Mouse (Mus musculus) Muller cell, postnatal 12 days (primary cell): ENCODE results near the gene Zfp423.
A peak's percentile ranks its signal among the peaks of the same experiment; 100 is the strongest.

Experiments
- DNase-seq: peaks from one replicate; pipeline ENCODE4 v3.0.0-alpha.2; 2015; ENCODE audit errors: inconsistent ontology term

The Zfp423 gene

GRCm38 (mm10) chr8:87665337-87665736 is 294.1 kb downstream of the Zfp423 start:
- no peak for DNase-seq

DNA sequence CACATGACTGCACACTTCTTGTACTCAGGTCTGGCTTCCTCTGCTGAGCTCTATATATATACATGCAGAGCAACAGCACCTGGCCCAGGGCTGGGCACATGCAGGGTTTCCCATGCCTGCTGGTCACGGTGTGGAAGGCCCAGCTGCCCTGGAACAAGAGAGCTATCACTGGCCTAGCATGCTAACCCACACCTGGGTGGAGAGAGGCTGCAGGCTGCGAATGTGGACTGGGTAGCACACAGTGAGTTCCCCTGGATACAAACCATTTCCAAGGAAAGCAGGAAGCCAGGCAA is 295.2 kb downstream of the Zfp423 start:
- DNase-seq: no peak

DNA sequence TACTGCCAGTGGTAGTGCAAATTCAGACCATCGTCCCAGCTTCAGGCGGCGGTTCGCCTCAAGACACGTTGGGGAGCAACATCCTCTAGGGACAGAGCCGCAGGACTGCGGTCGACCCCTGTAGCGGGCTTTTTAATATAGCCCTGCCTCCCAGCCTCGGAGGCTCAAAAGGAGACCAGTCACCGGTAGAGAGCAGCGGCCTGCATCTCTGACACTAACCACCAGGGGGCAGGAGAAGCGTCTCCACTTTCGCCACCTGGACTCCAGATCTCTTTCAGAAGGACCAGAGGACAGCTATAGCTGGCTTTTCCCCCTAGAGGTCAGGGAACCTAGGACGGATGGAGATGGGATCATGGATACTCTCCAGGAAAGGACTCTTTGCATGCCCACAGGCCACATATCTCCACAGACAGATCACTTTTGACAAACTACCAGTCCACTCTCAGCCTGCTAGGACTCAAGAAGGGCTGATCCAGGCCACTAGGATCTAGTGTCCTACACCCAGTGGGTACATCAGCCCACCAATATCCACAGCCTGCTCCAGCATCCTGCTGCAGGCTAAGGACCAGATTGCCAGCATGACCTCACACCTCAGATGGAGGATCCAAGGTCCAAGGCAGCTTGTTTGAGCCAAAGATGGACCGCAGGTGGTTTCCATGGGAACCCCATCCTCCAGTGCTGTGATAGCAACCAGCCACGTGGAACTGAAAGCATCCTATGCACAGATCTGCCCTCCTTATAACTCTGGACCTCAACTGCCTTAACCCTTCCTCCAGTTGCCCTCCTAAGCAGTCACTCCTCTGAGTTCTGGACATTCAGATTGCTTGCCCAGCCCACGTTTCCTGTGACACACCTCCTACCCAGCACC is 295.8 kb downstream of the Zfp423 start:
- peak; percentile 70 for DNase-seq

DNA sequence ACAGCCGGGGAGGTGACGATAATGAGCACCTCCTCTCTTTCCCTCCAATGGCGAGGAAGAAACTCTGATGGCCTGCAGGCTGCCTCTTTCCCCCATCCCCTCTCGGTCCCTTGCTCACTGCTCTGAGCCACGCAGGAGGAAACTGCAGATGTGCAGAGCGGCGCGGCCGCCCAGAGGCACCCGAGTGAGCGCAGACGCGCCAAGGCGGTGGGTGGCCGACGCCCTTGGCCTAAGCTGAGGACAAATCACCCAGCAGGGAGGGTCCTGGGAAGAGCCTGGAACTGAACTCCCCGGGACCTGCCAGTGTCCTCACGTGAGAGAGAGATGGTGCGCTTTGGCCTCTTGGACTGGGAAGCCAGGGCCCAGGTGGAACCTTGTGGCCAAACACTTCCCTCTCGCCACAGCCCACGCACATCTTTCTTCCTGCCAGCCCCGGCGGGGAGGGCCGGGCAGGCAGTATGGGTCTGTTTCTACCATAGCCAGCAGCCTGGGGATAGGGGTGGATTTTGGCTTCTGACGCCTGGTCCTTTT is 296.5 kb downstream of the Zfp423 start:
- DNase-seq: peak; percentile 56

DNA sequence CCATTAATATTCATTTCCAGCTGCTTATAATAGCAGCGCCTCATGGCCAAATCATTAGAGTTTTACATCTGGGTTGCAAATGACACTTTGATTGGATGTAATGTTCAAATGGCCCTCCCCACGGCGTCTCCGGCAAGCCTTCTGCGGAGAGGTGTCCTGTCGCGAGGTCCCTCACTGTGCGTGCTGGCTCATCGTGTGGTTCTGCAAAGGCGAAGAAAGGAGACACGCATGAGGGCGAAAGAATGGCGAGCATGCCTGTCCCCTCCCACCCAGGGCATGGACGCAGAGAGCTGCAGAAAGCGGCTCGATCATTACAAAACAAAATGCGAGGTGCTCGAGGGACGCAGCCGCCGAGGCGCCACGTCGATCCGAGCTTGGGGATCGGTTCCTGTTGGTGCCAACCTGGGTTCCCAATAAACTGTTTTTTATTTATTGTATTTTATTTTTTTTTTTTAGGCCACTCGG is 297.1 kb downstream of the Zfp423 start:
- peak; percentile 56 for DNase-seq

DNA sequence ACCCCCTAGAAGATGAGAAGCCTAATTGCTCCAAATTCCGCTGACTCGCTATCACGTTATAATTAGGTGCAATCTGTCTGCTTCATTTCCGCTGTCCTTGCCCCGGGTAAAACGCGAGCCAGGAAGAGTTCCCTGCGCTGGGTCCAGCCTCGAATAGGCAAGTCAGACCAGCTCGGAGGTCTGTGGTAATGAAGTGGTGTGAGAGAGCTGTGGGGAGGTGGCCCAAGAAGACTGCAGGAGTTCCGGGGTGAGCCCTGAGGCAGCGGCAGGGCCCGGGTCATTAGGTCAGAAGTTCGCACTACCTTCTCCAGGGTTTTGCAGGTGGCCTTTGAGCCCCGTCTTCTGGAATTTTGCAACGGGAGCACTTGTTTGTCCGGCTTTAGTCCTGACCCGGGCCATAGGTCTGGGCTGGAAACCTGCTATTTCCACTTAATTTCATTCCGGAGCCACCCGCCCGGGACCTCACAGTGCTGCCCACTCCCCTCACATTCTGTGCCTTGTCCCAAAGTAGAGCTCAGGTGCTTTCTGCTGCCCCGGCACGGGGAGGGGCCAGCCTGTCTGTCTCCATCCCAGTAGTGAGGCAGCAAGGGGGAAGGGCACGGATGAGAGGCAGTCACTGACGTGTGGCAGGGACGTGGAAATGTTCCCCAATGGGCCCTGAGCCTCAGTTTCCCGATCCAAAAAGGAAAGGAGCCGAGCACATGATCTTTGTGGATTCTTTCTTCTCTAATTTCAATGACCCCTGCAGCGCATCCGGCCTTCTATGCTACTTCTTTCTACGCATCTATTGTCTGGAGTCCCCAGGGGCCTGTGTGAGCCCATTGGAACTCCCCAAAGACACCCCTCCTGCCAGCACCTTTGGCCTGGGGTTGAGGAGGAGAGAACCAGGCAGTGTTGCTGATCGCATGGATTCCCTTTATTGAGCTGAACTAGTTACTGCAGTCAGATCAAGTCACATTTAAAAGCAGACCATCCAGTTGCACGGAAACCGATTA is 298.2 kb downstream of the Zfp423 start:
- DNase-seq: peak; percentile 35

DNA sequence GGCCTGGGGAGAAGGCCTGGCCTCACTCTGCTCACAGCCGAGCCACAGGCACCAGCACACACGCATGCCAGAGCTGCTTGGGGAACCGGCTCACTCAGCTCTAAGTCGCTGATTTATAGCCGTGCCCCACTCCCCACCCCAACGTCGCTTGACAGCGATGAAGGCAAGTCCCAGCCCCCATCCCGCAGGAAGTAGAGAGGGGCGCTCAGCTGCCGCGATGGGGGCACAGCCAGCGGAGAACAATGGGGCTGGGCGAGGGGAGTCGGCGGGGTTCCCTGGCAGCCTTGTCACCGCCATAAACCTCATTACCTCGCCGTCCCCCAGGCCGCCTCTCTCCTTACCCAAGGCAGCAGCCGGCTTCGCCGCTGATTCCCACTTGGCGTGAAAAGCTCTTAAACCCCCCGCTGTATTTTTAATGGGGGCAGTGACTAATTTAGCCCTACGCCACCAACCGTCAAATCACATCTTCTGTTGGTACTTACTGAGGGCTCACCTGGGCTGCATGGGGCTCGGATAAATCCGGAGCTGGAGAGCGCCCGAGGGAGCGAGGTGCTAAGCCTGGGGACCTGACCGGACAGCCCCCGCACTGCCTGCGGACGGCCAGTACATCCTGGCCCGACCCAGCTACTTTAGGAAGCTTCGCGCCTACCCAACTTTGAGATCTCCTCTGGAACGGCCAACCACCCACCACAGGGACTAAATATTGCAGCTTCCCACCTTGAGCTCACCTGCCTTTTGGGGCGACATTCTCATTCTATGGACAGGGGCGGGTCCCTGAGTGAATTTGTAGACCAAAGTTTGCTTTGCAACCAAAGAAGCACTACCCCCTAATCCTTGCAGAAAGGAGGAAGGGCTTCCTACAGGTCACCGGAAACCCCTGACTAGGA is 299.1 kb downstream of the Zfp423 start:
- DNase-seq: peak; percentile 24

DNA sequence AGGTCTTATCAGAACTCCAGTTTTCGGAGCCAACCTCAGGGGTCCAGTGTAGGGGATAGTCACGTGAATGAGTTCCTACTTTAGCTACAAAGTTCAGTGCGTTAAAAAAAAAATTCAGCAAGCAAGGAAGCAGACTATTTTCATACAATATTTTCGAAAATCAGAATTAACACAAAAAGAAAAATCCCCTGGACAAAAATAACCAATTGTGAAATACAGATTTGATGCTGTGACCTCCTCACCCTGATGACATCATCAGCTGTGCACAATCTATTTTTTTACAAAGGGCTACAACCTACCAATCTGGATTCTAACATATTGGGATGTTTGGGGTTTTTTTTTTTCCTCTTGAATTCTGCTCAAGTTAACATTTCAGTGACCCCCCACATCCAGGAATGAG is 301.9 kb downstream of the Zfp423 start:
- DNase-seq: no peak

- DNase-seq: peak; percentile 89
Measured at GRCm38 (mm10) chr8:87656484-87657230, 302.7 kb downstream of the Zfp423 start.

DNA sequence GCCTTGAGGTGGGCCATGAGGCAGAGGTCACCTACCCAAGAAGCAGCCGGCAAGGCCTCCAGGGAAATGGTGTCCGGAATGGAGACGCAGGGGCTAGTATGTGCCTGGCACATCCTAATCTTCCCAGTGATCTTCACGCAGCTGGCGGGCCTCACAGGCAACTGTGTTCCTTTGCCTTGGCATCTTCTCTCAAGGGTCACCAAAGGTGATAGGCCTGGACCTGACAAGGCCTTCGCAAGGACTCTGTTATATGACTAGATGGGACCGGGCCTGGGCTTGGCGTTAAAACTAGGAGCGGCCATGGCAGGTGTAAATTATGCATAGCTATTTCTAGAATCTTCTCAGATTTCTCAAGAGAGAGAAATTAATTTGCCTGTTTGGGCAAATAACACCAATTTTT is 303.4 kb downstream of the Zfp423 start:
- DNase-seq: no peak

GRCm38 (mm10) chr8:87647781-87648180 is 311.6 kb downstream of the Zfp423 start:
- no peak for DNase-seq

DNA sequence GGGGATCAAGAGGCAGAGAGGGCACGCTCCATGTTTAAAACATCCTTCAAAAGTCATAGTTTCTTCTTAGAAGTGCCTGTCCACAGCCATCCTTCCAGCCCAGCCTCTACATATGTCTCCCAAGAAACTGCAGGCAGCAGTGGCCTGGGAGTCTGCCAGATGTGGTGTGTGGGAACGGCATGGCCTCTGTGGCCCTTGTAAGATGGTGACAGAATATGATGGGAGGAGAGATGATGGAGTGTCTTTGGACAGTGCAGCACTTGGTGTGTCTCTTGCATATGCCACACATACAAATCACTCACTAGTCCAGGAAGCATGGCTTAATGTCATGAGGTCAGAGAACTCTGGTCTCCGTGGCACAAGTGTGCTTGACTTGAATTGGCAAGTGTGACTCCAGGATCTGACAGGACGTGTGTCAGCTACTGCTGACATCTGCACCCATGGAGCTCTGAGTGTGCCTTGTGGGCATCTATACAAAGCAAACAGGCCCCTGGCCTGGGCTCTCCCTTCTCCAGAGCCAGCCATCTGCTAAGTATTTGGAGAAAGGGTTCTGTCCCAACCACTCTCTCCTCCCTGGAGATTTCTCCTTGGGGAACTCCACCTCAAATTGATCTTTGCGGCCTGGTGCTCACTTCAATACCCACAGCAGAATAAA is 313.4 kb downstream of the Zfp423 start:
- no peak for DNase-seq

DNA sequence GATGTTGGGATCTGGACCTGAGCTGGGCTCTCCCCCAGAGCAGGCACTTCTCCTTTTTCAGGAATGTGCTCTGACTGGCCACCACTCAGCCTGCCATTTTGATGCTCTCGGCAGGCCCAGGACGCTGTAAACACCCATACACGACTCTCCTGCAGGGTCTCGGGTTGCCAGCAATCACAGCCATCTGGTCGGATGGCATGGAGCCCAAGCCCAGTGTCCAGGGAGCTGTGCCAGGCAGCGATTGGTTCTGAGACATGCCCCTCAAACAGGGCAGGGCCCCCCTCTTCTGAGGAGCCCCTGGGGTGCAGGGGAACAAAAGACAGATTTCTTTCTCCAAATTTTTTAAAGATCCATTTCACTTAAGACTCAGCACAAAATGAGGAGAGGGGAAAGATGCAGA is 314.0 kb downstream of the Zfp423 start:
- DNase-seq: peak; percentile 48

DNA sequence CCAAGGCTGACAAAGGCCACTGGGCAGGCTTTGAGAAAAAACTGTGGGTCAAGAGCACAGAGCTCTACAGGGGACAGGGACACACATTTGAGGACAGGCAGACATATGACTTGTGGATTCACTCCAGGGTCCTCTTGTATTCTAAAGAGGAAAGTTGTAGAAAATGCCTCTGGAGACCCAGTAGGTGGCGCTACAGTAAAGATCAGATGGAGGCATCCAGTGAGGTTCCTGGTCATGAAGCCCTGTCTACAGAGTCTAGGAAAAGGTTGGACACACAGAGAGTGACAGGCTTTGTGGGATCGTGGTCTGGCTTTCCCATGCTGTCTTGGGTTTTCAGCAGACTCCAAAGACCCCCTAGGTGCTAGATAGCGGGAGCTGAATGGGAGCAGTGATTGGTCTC is 318.5 kb downstream of the Zfp423 start:
- DNase-seq: peak; percentile 22

DNA sequence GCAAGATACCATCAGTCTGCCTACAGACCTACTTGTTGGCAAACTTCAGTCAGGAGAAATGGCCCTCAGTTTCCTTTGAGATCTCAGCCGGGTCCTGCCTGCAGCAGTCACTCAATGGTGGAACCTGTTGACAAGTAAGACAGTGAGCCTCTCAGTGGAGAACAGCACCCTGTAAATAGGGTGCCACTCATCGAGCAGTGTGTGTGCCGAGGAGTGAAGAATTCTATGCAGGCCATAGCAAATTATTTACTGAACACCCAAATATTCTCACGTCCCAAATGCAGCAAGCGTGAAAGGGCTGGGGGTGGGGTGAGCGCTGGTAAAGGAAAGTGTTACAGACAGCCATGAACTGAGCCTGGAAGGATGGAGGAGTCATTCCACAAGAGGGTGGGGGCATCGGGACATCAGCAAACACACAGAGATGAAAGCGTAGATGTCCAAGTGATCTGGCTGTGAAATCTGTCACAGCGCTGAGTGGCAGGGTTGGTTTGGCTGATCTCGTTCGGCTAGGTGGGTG is 323.1 kb downstream of the Zfp423 start:
- no peak for DNase-seq

GRCm38 (mm10) chr8:87631776-87632175 is 327.6 kb downstream of the Zfp423 start:
- no peak for DNase-seq

DNA sequence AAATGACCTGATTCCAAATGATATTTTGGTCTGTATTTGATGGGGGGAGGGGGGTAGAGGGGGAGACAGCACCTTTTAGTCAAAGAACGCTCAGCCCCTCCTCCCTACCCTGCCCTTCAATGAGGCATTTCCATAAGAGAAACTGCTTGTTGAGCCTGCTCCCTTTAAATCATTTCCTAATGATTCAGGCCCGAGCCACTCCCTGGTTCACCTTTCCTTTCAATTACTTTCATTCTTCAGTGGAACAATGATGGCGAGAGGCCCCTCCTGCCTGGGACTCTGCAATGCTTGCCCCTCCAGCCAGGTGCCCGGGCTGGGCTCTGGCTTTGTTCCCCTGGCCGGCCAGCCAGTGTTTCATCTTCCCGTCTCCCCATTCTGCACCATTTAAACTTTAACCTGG is 329.7 kb downstream of the Zfp423 start:
- DNase-seq: no peak

GRCm38 (mm10) chr8:87621181-87621580 is 338.2 kb downstream of the Zfp423 start:
- no peak for DNase-seq

- no peak for DNase-seq
Measured at GRCm38 (mm10) chr8:87620225-87620624, 339.2 kb downstream of the Zfp423 start.

- DNase-seq: no peak
Measured at GRCm38 (mm10) chr8:87619529-87619928, 339.9 kb downstream of the Zfp423 start.
